Mouse (Mus musculus): Measurements from ENCODE around the gene Afap1l2. TPM values are rescaled to one million over a fixed set of nuclear protein-coding genes. Genes with fewer than 3 reads are reported as not detected.

Gene Afap1l2
- total and polyA plus RNA-seq, 3 experiments, result 0.17 to 3.1 (median 0.44) TPM

- no peak for TF ChIP-seq RAD21 (IDR thresholded peaks at IDR 0.05; ENCODE audit: low read depth, low read length)
These were observed 6.8 kb upstream of the Afap1l2 start (continued) for GRCm38 (mm10) chr19:57014808-57015207.

DNA sequence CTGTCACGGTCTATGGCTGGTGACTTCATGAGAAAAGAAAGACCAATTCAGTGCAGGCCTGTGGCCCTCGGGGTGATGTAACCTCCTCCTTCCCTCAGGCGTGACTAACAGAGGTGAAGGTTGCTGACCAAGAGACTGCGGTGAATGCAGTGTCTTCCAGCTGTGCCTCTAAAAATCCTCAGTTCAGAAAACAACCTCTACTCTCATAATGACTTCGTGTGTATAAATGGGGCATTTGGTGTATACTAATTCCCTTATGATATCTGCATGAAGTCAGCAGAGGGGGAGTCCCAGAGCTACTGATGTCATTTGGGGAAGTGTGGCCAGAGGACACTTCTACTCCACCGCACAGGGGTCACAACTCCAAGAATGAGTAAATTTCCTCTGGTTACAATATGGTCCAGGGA is 5.2 kb upstream of the Afap1l2 start:
- 0 out of 2 replicates have a peak overlapping the region, but pooled peaks have one; percentile 80 for H3K9ac ChIP-seq (ENCODE audit: insufficient read depth, low read depth)
- dilution Hi-C loops (cut with MboI; ENCODE audit: extremely low pct_ligation_motif_present, extremely low pct_unique_long_range_greater_than_20kb, low sequenced_read_pairs), result no loop called here
- DNase-seq (ENCODE audit: extremely low read depth), result peak; percentile 96
- peak overlapping the region; percentile 98 for H3K27ac ChIP-seq (ENCODE audit: insufficient read depth, low read depth)
- H3K79me2 ChIP-seq (replicated peaks; ENCODE audit: control insufficient read depth, extremely low read depth, insufficient read depth, poor library complexity, severe bottlenecking), result no peaks in the 10 kb centered on the region
- in situ Hi-C loops (cut with MboI; ENCODE audit: low pct_ligation_motif_present, low pct_unique_long_range_greater_than_20kb, low sequenced_read_pairs), result no loop called here
- no peaks in the 10 kb centered on the region for H3K27me3 ChIP-seq (replicated peaks)
- 0 out of 2 replicates have a peak overlapping the region, but pooled peaks have one; percentile 96 for H3K4me2 ChIP-seq (ENCODE audit: insufficient read depth, low read depth, poor library complexity, severe bottlenecking)
- no peaks in the 10 kb centered on the region for H3K36me3 ChIP-seq (replicated peaks in 1 of 2; ENCODE audit: control insufficient read depth in 1 of 2, insufficient read depth in 1 of 2, low read length in 1 of 2)
- peaks cover 48 to 78% of the 10 kb centered on the region in 2 experiments for H3K4me1 ChIP-seq (ENCODE audit: control insufficient read depth in 1 of 2, insufficient read depth in 2 of 2)
- no peaks in the 10 kb centered on the region for H3K9me3 ChIP-seq (replicated peaks; ENCODE audit: low read length)
- H3K4me3 ChIP-seq (replicated peaks in 1 of 3; ENCODE audit: low read depth in 2 of 3, low read length in 2 of 3, poor library complexity in 1 of 3), result no peak overlapping the region
- TF ChIP-seq MXI1 (IDR thresholded peaks at IDR 0.05; ENCODE audit: low read depth, low read length) (peak; percentile 56), SMC3 (IDR thresholded peaks at IDR 0.05; ENCODE audit: low read depth, low read length) (no peak), ZKSCAN1 (IDR thresholded peaks at IDR 0.05; ENCODE audit: borderline replicate concordance, low read depth, low read length) (no peak), MAX (IDR thresholded peaks at IDR 0.05; ENCODE audit: low read length) (peak; percentile 80), MEF2A (IDR thresholded peaks at IDR 0.05; ENCODE audit: borderline replicate concordance, low read depth, low read length) (peak; percentile 97), E2F4 (IDR thresholded peaks at IDR 0.05; ENCODE audit: insufficient replicate concordance, low read depth, low read length) (0 out of 2 replicates have a peak, but pooled peaks have one; percentile 39), POLR2AphosphoS2 (IDR thresholded peaks at IDR 0.05; ENCODE audit: low read depth, low read length) (no peak), POLR2A (IDR thresholded peaks at IDR 0.05; ENCODE audit: low read depth, low read length) (0 out of 2 replicates have a peak, but pooled peaks have one; percentile 36), PAX5 (IDR thresholded peaks at IDR 0.05; ENCODE audit: low read length) (no peak), RCOR1 (conservative IDR thresholded peaks at IDR 0.05; ENCODE audit: low read depth, low read length) (peak; percentile 94; the same call in 1 of the 2 replicates), SIN3A (IDR thresholded peaks at IDR 0.05; ENCODE audit: low read length) (peak; percentile 25; the same call in 1 of the 2 replicates), HCFC1 (IDR thresholded peaks at IDR 0.05; ENCODE audit: low read depth, low read length) (peak; percentile 58), TCF12 (IDR thresholded peaks at IDR 0.05; ENCODE audit: low read depth, low read length) (peak; percentile 96), ZNF384 (IDR thresholded peaks at IDR 0.05; ENCODE audit: low read depth, low read length) (no peak), KAT2A (IDR thresholded peaks at IDR 0.05; ENCODE audit: insufficient replicate concordance, low read length) (0 out of 2 replicates have a peak, but pooled peaks have one; percentile 52), USF2 (conservative IDR thresholded peaks at IDR 0.05; ENCODE audit: low read depth, low read length) (no peak), JUN (IDR thresholded peaks at IDR 0.05; ENCODE audit: insufficient read depth, low read depth, low read length) (peak; percentile 99), UBTF (IDR thresholded peaks at IDR 0.05; ENCODE audit: low read depth, low read length) (no peak), ZMIZ1 (IDR thresholded peaks at IDR 0.05; ENCODE audit: low read depth, low read length) (no peak), MAFK (IDR thresholded peaks at IDR 0.05; ENCODE audit: insufficient replicate concordance, low read length) (peak; percentile 72), MAZ (IDR thresholded peaks at IDR 0.05; ENCODE audit: low read depth, low read length) (0 out of 2 replicates have a peak, but pooled peaks have one; percentile 24), EP300 (IDR thresholded peaks at IDR 0.05; ENCODE audit: low read length) (peak; percentile 99), BHLHE40 (IDR thresholded peaks at IDR 0.05; ENCODE audit: low read depth, low read length) (peak; percentile 99), ZC3H11A (IDR thresholded peaks at IDR 0.05; ENCODE audit: low read depth, low read length) (no peak), TBP (conservative IDR thresholded peaks at IDR 0.05; ENCODE audit: low read depth, low read length) (peak; percentile 63; the same call in 1 of the 2 replicates), RAD21 (IDR thresholded peaks at IDR 0.05; ENCODE audit: low read depth, low read length) (no peak; the same call in none of the 2 replicates), NELFE (IDR thresholded peaks at IDR 0.05; ENCODE audit: low read depth, low read length) (no peak), MYC (IDR thresholded peaks at IDR 0.05; ENCODE audit: low read depth, low read length) (peak; percentile 81; the same call in 1 of the 2 replicates), JUND (conservative IDR thresholded peaks at IDR 0.05; ENCODE audit: low read depth, low read length) (peak; percentile 96), CTCF (conservative IDR thresholded peaks at IDR 0.05 in 1 of 2, IDR thresholded peaks at IDR 0.05 in 1 of 2; ENCODE audit: low read depth in 2 of 2, low read length in 2 of 2) (no peak), CHD2 (IDR thresholded peaks at IDR 0.05; ENCODE audit: low read length) (peak; percentile 72), USF1 (IDR thresholded peaks at IDR 0.05; ENCODE audit: low read depth, low read length) (no peak), ELF1 (IDR thresholded peaks at IDR 0.05; ENCODE audit: low read depth, low read length) (peak; percentile 58; the same call in 1 of the 2 replicates), NRF1 (IDR thresholded peaks at IDR 0.05; ENCODE audit: low read depth, low read length) (peak; percentile 13; the same call in 1 of the 2 replicates), CHD1 (IDR thresholded peaks at IDR 0.05; ENCODE audit: low read depth, low read length) (no peak), IRF4 (IDR thresholded peaks at IDR 0.05; ENCODE audit: low read depth, low read length) (peak; percentile 98), ETS1 (conservative IDR thresholded peaks at IDR 0.05; ENCODE audit: low read depth, low read length) (peak; percentile 100)
